Mouse (Mus musculus) intestine, postnatal 0 days (tissue): ENCODE data around the gene Pold1. TPM values are rescaled to one million over a fixed set of nuclear protein-coding genes. Genes with fewer than 3 reads are reported as not detected.

ENCODE experiments used
- ATAC-seq: fragments of 200-750 bp; cut with Nextera tagmentation; 2 replicates; pipeline ENCODE4 v1.8.0; 2017; ENCODE audit warnings: mild to moderate bottlenecking, moderate TSS enrichment, moderate library complexity
- H3K27ac ChIP-seq: fragments of 300-500 bp; sonication (generic); 2 replicates; pipeline ENCODE4 v1.5.1; 2014; ENCODE audit warnings: mild to moderate bottlenecking, low read depth, low read length, moderate library complexity
- H3K27me3 ChIP-seq: fragments of 300-500 bp; sonication (generic); replicated peaks from 2 replicates; pipeline ENCODE4 v1.6.1; 2014; ENCODE audit warnings: low read length, mixed read lengths; ENCODE audit not compliant: control insufficient read depth, insufficient read depth
- H3K36me3 ChIP-seq: fragments of 300-500 bp; sonication (generic); 2 replicates; pipeline ENCODE4 v1.6.1; 2014; ENCODE audit warnings: mild to moderate bottlenecking, moderate library complexity; ENCODE audit not compliant: control insufficient read depth, insufficient read depth
- H3K4me1 ChIP-seq: fragments of 300-500 bp; sonication (generic); replicated peaks from 2 replicates; pipeline ENCODE4 v1.6.1; 2014; ENCODE audit warnings: antibody characterized with exemption, low read length, mixed read lengths; ENCODE audit not compliant: control insufficient read depth, insufficient read depth
- H3K4me2 ChIP-seq: fragments of 300-500 bp; sonication (generic); replicated peaks from 2 replicates; pipeline ENCODE4 v1.6.1; 2014; ENCODE audit warnings: low read depth, mild to moderate bottlenecking, moderate library complexity
- H3K4me3 ChIP-seq: fragments of 300-500 bp; sonication (generic); 2 replicates; pipeline ENCODE4 v1.5.1; 2014; ENCODE audit warnings: low read depth, low read length
- H3K9ac ChIP-seq: fragments of 300-500 bp; sonication (generic); 2 replicates; pipeline ENCODE4 v1.6.1; 2014; ENCODE audit warnings: mild to moderate bottlenecking, low read depth, low read length
- H3K9me3 ChIP-seq: fragments of 300-500 bp; sonication (generic); 2 replicates; pipeline ENCODE4 v1.6.1; 2016; ENCODE audit warnings: mixed run types; ENCODE audit not compliant: control insufficient read depth
- CTCF ChIP-seq: sonication (generic); IDR thresholded peaks from 2 replicates; pipeline ENCODE4 v1.5.1; 2016; ENCODE audit warnings: low read depth, mild to moderate bottlenecking, control low read depth, antibody characterized with exemption, moderate library complexity
- WGBS: fragments of 180-500 bp; shearing (Covaris S2); extraction: QIAGEN DNeasy Blood & Tissue Kit; methylation state at CpG from one replicate; pipeline ENCODE4 v1.1.7; 2014; 5-methylcytosine and 5-hydroxymethylcytosine counted together
- polyA plus RNA-seq: library from polyadenylated mRNA; unstranded; fragments of >200 nt; fragmentation: Nextera tagmentation; extraction: Ambion mirVana; gene quantifications from 2 replicates; pipeline ENCODE4 v1.2.1, GENCODE M21; 2015

Pold1 gene
- polyA plus RNA-seq, 1 experiment from 2014 or later = 16.8 TPM

- no peaks in the 10 kb centered on the region for H3K27me3 ChIP-seq
- no peak overlapping the region for H3K27ac ChIP-seq
- H3K9me3 ChIP-seq = no peaks in the 10 kb centered on the region
- H3K4me3 ChIP-seq = no peak overlapping the region
- TF ChIP-seq CTCF = no peak
- H3K36me3 ChIP-seq = peaks cover 57% of the 10 kb centered on the region
- no peak overlapping the region for H3K4me2 ChIP-seq
- H3K4me1 ChIP-seq = no peaks in the 10 kb centered on the region
- 80% methylated on average over 6 of the region's 6 CpGs for WGBS
- no peak for ATAC-seq
- no peak overlapping the region for H3K9ac ChIP-seq
These were observed 12.1 kb downstream of the Pold1 start for GRCm38 (mm10) chr7:44536590-44536968.

GRCm38 (mm10) chr7:44535657-44536589 lies 12.7 kb downstream of the Pold1 start:
- Histone ChIP-seq H3K9me3 (no peaks in the 10 kb centered on the region), H3K4me1 (no peaks in the 10 kb centered on the region), H3K27ac (no peak overlapping the region), H3K4me3 (no peak overlapping the region), H3K9ac (no peak overlapping the region), H3K27me3 (no peaks in the 10 kb centered on the region), H3K36me3 (peaks cover 52% of the 10 kb centered on the region), H3K4me2 (no peak overlapping the region)
- WGBS = 93% methylated on average over 27 of the region's 27 CpGs
- no peak for ATAC-seq
- no peak for TF ChIP-seq CTCF

GRCm38 (mm10) chr7:44534656-44535441 lies 13.8 kb downstream of the Pold1 start:
- TF ChIP-seq CTCF = peak; percentile 50
- Histone ChIP-seq H3K4me1 (no peaks in the 10 kb centered on the region), H3K9me3 (no peaks in the 10 kb centered on the region), H3K27me3 (no peaks in the 10 kb centered on the region), H3K27ac (no peak overlapping the region), H3K36me3 (peaks cover 41% of the 10 kb centered on the region), H3K4me3 (no peak overlapping the region), H3K4me2 (no peak overlapping the region), H3K9ac (no peak overlapping the region)
- no peak for ATAC-seq
- WGBS = 79% methylated on average over 19 of the region's 19 CpGs

DNA sequence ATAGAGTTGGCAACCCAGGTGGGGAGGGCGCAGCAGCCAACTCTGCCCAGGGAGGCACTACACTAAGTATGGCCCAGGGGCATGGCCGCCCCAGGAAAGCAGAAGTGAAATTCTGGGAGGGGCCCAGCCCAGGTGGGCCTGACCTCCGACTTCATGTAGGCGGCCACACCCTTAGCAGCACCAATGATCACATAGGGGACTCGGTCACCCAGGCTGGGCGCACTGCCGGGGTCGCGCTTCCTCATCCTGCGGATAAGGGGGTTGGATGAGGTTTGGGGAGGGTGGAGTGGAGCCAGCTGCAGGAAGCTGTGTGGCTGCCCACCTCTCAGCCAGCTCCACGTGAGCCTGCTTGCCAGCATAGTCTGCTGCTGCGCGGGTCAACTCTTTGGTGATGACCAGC lies 14.4 kb downstream of the Pold1 start:
- ATAC-seq = no peak
- Histone ChIP-seq H3K9me3 (no peaks in the 10 kb centered on the region), H3K4me2 (no peak overlapping the region), H3K27ac (no peak overlapping the region), H3K4me1 (no peaks in the 10 kb centered on the region), H3K9ac (no peak overlapping the region), H3K36me3 (peaks cover 35% of the 10 kb centered on the region), H3K27me3 (no peaks in the 10 kb centered on the region), H3K4me3 (no peak overlapping the region)
- no peak for TF ChIP-seq CTCF
- WGBS = 85% methylated on average over 13 of the region's 13 CpGs

DNA sequence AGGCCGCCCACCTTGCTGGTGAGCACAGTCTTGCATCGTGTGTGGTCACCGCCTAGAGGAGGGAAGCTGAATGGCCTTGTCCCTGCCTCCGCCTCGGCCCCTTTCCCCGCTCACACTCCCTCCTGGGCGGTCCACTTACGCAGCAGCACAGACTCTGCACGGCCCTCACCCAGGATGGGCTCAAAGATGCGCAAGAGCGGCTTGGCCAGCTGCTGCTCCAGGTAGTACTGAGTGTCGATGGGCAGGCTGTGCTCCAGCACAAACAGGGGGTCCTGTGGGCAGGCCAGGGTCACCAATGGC lies 15.0 kb downstream of the Pold1 start:
- Histone ChIP-seq H3K27me3 (no peaks in the 10 kb centered on the region), H3K4me2 (no peak overlapping the region), H3K9ac (no peak overlapping the region), H3K9me3 (no peaks in the 10 kb centered on the region), H3K27ac (no peak overlapping the region), H3K4me1 (no peaks in the 10 kb centered on the region), H3K4me3 (no peak overlapping the region), H3K36me3 (peaks cover 29% of the 10 kb centered on the region)
- ATAC-seq = no peak
- WGBS = 81% methylated on average over 12 of the region's 12 CpGs
- no peak for TF ChIP-seq CTCF

- Histone ChIP-seq H3K4me3 (no peak overlapping the region), H3K9ac (no peak overlapping the region), H3K36me3 (peaks cover 24% of the 10 kb centered on the region), H3K9me3 (no peaks in the 10 kb centered on the region), H3K4me2 (peak overlapping the region; percentile 30; the same call in 1 of the 2 replicates), H3K27ac (no peak overlapping the region), H3K27me3 (no peaks in the 10 kb centered on the region), H3K4me1 (no peaks in the 10 kb centered on the region)
- peak; percentile 13; the same call in 1 of the 2 replicates for TF ChIP-seq CTCF
- no peak for ATAC-seq
- WGBS = 64% methylated on average over 29 of the region's 29 CpGs
These were observed 15.5 kb downstream of the Pold1 start for GRCm38 (mm10) chr7:44532918-44533745.
